ENCODE assay signal across 9 mouse cellular contexts in the genomic region with DNA sequence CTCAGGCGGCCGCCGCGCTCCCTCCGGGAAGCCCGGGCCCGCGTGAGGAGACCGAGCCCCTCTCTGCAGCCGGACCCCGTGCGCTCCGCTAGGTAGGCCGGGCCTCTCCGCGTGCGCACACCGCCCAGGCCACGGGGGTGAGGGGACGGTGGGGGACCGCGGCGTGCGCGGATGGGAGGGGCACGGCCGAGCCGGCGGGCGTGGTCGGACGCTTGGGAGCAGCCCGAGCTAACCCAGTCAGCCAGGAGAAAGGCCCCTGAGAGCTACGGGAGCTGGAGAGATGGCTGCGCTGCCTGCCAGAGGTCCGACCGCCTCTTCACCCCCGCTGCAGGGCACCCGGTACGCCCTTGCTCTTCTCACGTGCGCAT. TPM values are rescaled to one million over a fixed set of nuclear protein-coding genes. Genes with fewer than 3 reads are reported as not detected.
A peak's percentile ranks its signal among the peaks of the same experiment; 100 is the strongest.
DNase-seq lines count a peak whose midpoint lies in the region; ATAC-seq and TF ChIP-seq lines count a peak whose summit lies in the region.
"Had no signal": no experiment of that assay in that cellular context is flagged by ENCODE, and none has a peak within 500 bp of the region (broad histone marks: within the 10 kb centered on the region; RNA-seq: fewer than 3 reads in every experiment).

No protein-coding gene starts in this region.

- no peak for DNase-seq in layer of hippocampus, adult 2 months (ENCODE audit: low spot score in 2 of 2)
- no peak for DNase-seq in layer of hippocampus, adult 18-20 months (ENCODE audit: low spot score in 2 of 2)
- DNase-seq in NIH3T3 (ENCODE audit: low read depth), result peak; percentile 73
- no peak for DNase-seq in intestine, embryonic 14.5 days (ENCODE audit: low spot score)
- no peak for DNase-seq in frontal cortex, postnatal 14 days (ENCODE audit: low spot score in 2 of 2)

- peak overlapping the region; percentile 75 for H3K9ac ChIP-seq in intestine, embryonic 14.5 days (ENCODE audit: low read length)
- H3K9ac ChIP-seq in lung, embryonic 16.5 days (ENCODE audit: low read length), result peak overlapping the region; percentile 93
- H3K9ac ChIP-seq in stomach, embryonic 14.5 days (replicated peaks; ENCODE audit: low read depth, low read length), result peak overlapping the region; percentile 86

- TF ChIP-seq CTCF in layer of hippocampus, adult 2 months (conservative IDR thresholded peaks at IDR 0.05), result no peak

- peaks cover 31% of the 10 kb centered on the region for H3K36me3 ChIP-seq in intestine, embryonic 14.5 days (ENCODE audit: control insufficient read depth, insufficient read depth, low read length)
- H3K36me3 ChIP-seq in lung, embryonic 16.5 days (ENCODE audit: control insufficient read depth, insufficient read depth, low read length), result peaks cover 23% of the 10 kb centered on the region
- peaks cover 27% of the 10 kb centered on the region for H3K36me3 ChIP-seq in stomach, embryonic 14.5 days (ENCODE audit: control insufficient read depth, insufficient read depth, low read length)

- peak overlapping the region; percentile 74 for H3K4me2 ChIP-seq in intestine, embryonic 14.5 days (ENCODE audit: low read length)
- peak overlapping the region; percentile 78 for H3K4me2 ChIP-seq in lung, embryonic 16.5 days (ENCODE audit: low read depth, low read length)
- H3K4me2 ChIP-seq in stomach, embryonic 14.5 days (replicated peaks; ENCODE audit: low read depth, low read length), result peak overlapping the region; percentile 77

- peaks cover 13% of the 10 kb centered on the region for H3K4me1 ChIP-seq in intestine, embryonic 14.5 days (replicated peaks; ENCODE audit: control insufficient read depth, insufficient read depth, low read length)
- H3K4me1 ChIP-seq in lung, embryonic 16.5 days (replicated peaks; ENCODE audit: control insufficient read depth, insufficient read depth, low read length), result peaks cover 8% of the 10 kb centered on the region
- H3K4me1 ChIP-seq in stomach, embryonic 14.5 days (ENCODE audit: control insufficient read depth, insufficient read depth, low read length), result peaks cover 10% of the 10 kb centered on the region

- no peaks in the 10 kb centered on the region for H3K27me3 ChIP-seq in intestine, embryonic 14.5 days (replicated peaks; ENCODE audit: control insufficient read depth, insufficient read depth, low read length)
- H3K27me3 ChIP-seq in lung, embryonic 16.5 days (ENCODE audit: control insufficient read depth, insufficient read depth, low read depth, low read length), result no peaks in the 10 kb centered on the region; the same call in 1 of the 2 replicates
- H3K27me3 ChIP-seq in stomach, embryonic 14.5 days (ENCODE audit: control insufficient read depth, insufficient read depth, low read length), result no peaks in the 10 kb centered on the region

- WGBS in intestine, embryonic 14.5 days, result 0% methylated on average over 42 of the region's 42 CpGs
- under 1% methylated on average over 40 of the region's 42 CpGs for WGBS in lung, embryonic 16.5 days
- WGBS in stomach, embryonic 14.5 days, result under 1% methylated on average over 42 of the region's 42 CpGs

- H3K27ac ChIP-seq in layer of hippocampus, adult 2 months, result peak overlapping the region; percentile 92
- H3K27ac ChIP-seq in intestine, embryonic 14.5 days (ENCODE audit: low read depth), result peak overlapping the region; percentile 86
- peak overlapping the region; percentile 80 for H3K27ac ChIP-seq in lung, embryonic 16.5 days (ENCODE audit: low read length)
- H3K27ac ChIP-seq in stomach, embryonic 14.5 days (ENCODE audit: low read length), result peak overlapping the region; percentile 87

- H3K4me3 ChIP-seq in layer of hippocampus, adult 2 months, result peak overlapping the region; percentile 94
- H3K4me3 ChIP-seq in intestine, embryonic 14.5 days (ENCODE audit: low read depth, low read length), result peak overlapping the region; percentile 80
- H3K4me3 ChIP-seq in lung, embryonic 16.5 days (ENCODE audit: low read length), result peak overlapping the region; percentile 96
- peak overlapping the region; percentile 94 for H3K4me3 ChIP-seq in stomach, embryonic 14.5 days (ENCODE audit: low read depth, low read length)

- ATAC-seq in erythroblast, adult 5-6 weeks (replicated peaks; ENCODE audit: low FRiP score, poor library complexity, severe bottlenecking), result peak; percentile 73
- ATAC-seq in intestine, embryonic 14.5 days (replicated peaks; ENCODE audit: low FRiP score, low TSS enrichment, low read depth), result peak; percentile 92
- ATAC-seq in lung, embryonic 16.5 days (ENCODE audit: low read depth), result peak; percentile 90
- peak; percentile 91 for ATAC-seq in stomach, embryonic 14.5 days (ENCODE audit: insufficient number of reproducible peaks, insufficient read depth, low FRiP score, low read depth)

- H3K9me3 ChIP-seq in intestine, embryonic 14.5 days (ENCODE audit: control insufficient read depth, low read length), result no peaks in the 10 kb centered on the region
- no peaks in the 10 kb centered on the region for H3K9me3 ChIP-seq in lung, embryonic 16.5 days (ENCODE audit: control insufficient read depth, low read length)
- H3K9me3 ChIP-seq in stomach, embryonic 14.5 days (ENCODE audit: control insufficient read depth, low read depth, low read length), result no peaks in the 10 kb centered on the region

RNA-seq across cellular contexts. Expression of a gene that starts 0.4 kb away (rescaled TPM):
- 10 to 100 TPM; 76.7 to 90.6 TPM for total RNA-seq in layer of hippocampus, adult 2 months (2021)
- total RNA-seq in layer of hippocampus, adult 18-20 months (2021), result 10 to 100 TPM; 70.3 to 75.5 TPM
- 46.4 and 52.5 TPM in 2 replicates for total RNA-seq in erythroblast, adult 5-6 weeks (2015; ENCODE audit: low replicate concordance)
- 59.4 and 91.0 TPM in 2 replicates for total RNA-seq in erythroblast, adult 5-6 weeks (2017; ENCODE audit: low replicate concordance)
- polyA plus RNA-seq in intestine, embryonic 14.5 days (2014; fragmentation: Nextera tagmentation; extraction: Ambion mirVana), result 143 and 150 TPM in 2 replicates
- polyA plus RNA-seq in lung, embryonic 16.5 days (2015; fragmentation: Nextera tagmentation; extraction: Ambion mirVana), result 104 and 109 TPM in 2 replicates
- 138 and 146 TPM in 2 replicates for polyA plus RNA-seq in stomach, embryonic 14.5 days (2014; fragmentation: Nextera tagmentation; extraction: Ambion mirVana)

RNA-seq across cellular contexts. Expression of a gene that starts 20.0 kb away (rescaled TPM):
- 1 to 10 TPM; 3.0 to 4.5 TPM for total RNA-seq in layer of hippocampus, adult 2 months (2021)
- 1 to 10 TPM; 4.5 to 4.7 TPM for total RNA-seq in layer of hippocampus, adult 18-20 months (2021)
- total RNA-seq in erythroblast, adult 5-6 weeks (2015; ENCODE audit: low replicate concordance), result 1,075 and 1,106 TPM in 2 replicates
- 502 and 855 TPM in 2 replicates for total RNA-seq in erythroblast, adult 5-6 weeks (2017; ENCODE audit: low replicate concordance)
- polyA plus RNA-seq in intestine, embryonic 14.5 days (2014; fragmentation: Nextera tagmentation; extraction: Ambion mirVana), result 49.4 and 53.0 TPM in 2 replicates
- 30.8 and 34.3 TPM in 2 replicates for polyA plus RNA-seq in lung, embryonic 16.5 days (2015; fragmentation: Nextera tagmentation; extraction: Ambion mirVana)
- 35.6 and 37.9 TPM in 2 replicates for polyA plus RNA-seq in stomach, embryonic 14.5 days (2014; fragmentation: Nextera tagmentation; extraction: Ambion mirVana)

RNA-seq across cellular contexts. Expression of a gene that starts 22.8 kb away (rescaled TPM):
- total RNA-seq in layer of hippocampus, adult 2 months (2021), result under 1 TPM in 1 of 2 experiments, not detected in 1; 0.29 TPM
- not detected for total RNA-seq in layer of hippocampus, adult 18-20 months (2021)
- total RNA-seq in erythroblast, adult 5-6 weeks (2015; ENCODE audit: low replicate concordance), result not detected in 2 replicates
- total RNA-seq in erythroblast, adult 5-6 weeks (2017; ENCODE audit: low replicate concordance), result not detected in 2 replicates
- polyA plus RNA-seq in intestine, embryonic 14.5 days (2014; fragmentation: Nextera tagmentation; extraction: Ambion mirVana), result 0.04 TPM in 1 of 2 replicates, not detected in the other
- polyA plus RNA-seq in lung, embryonic 16.5 days (2015; fragmentation: Nextera tagmentation; extraction: Ambion mirVana), result 0.21 and 0.30 TPM in 2 replicates
- polyA plus RNA-seq in stomach, embryonic 14.5 days (2014; fragmentation: Nextera tagmentation; extraction: Ambion mirVana), result 0.54 and 0.76 TPM in 2 replicates
- total RNA-seq: gastrocnemius, adult 8-10 months had no signal

Comparison
In these comparisons a context has a peak if more than half of its experiments do, and no peak if none do; other contexts are left out.
1. RNA of a gene that starts 20.0 kb away (total RNA-seq): 502 to 1,106 TPM in erythroblast, adult 5-6 weeks; 4.5 to 4.7 TPM in layer of hippocampus, adult 18-20 months and 3.0 to 4.5 TPM in layer of hippocampus, adult 2 months; every median in the first group is over 10 times any median in the second.
2. Peak in every context shown above with its lines, with median percentiles within 50 percentile points of each other: H3K27ac ChIP-seq, H3K4me3 ChIP-seq, ATAC-seq, H3K4me2 ChIP-seq and H3K9ac ChIP-seq.